Mouse (Mus musculus): ENCODE measurements around the gene Atp5d. TPM values are rescaled to one million over a fixed set of nuclear protein-coding genes. Genes with fewer than 3 reads are reported as not detected.

The Atp5d gene
- polyA plus RNA-seq, 1 experiment from 2014 or later = 467 TPM

GRCm38 (mm10) chr10:80174705-80175104 is 36.3 kb downstream of the Atp5d start:
- Histone ChIP-seq H3K4me1 (ENCODE audit: control insufficient read depth, insufficient read depth, low read length) (peaks cover 10% of the 10 kb centered on the region), H3K9me3 (replicated peaks; ENCODE audit: control insufficient read depth, low read length) (no peaks in the 10 kb centered on the region), H3K4me2 (ENCODE audit: low read length) (no peak overlapping the region), H3K27ac (ENCODE audit: low read depth, low read length) (no peak overlapping the region), H3K9ac (ENCODE audit: low read length) (no peak overlapping the region), H3K36me3 (ENCODE audit: control insufficient read depth, insufficient read depth, low read length) (peaks cover 29% of the 10 kb centered on the region), H3K4me3 (ENCODE audit: low read depth, low read length) (no peak overlapping the region), H3K27me3 (replicated peaks; ENCODE audit: control insufficient read depth, insufficient read depth, low read length) (no peaks in the 10 kb centered on the region)
- DNase-seq (ENCODE audit: low spot score) (no peak), ATAC-seq (no peak)
- WGBS = 54% methylated on average over 2 of the region's 2 CpGs

GRCm38 (mm10) chr10:80175536-80176269 is 37.3 kb downstream of the Atp5d start:
- Histone ChIP-seq H3K9ac (ENCODE audit: low read length) (no peak overlapping the region), H3K4me2 (ENCODE audit: low read length) (no peak overlapping the region), H3K4me3 (ENCODE audit: low read depth, low read length) (no peak overlapping the region), H3K4me1 (ENCODE audit: control insufficient read depth, insufficient read depth, low read length) (peaks cover 13% of the 10 kb centered on the region), H3K9me3 (replicated peaks; ENCODE audit: control insufficient read depth, low read length) (no peaks in the 10 kb centered on the region), H3K27me3 (replicated peaks; ENCODE audit: control insufficient read depth, insufficient read depth, low read length) (no peaks in the 10 kb centered on the region), H3K36me3 (ENCODE audit: control insufficient read depth, insufficient read depth, low read length) (peaks cover 19% of the 10 kb centered on the region), H3K27ac (ENCODE audit: low read depth, low read length) (no peak overlapping the region)
- DNase-seq (ENCODE audit: low spot score) = peak; percentile 72
- WGBS = 15% methylated on average over 4 of the region's 4 CpGs
- no peak for ATAC-seq

GRCm38 (mm10) chr10:80176270-80176834 is 37.9 kb downstream of the Atp5d start:
- Histone ChIP-seq H3K9me3 (replicated peaks; ENCODE audit: control insufficient read depth, low read length) (no peaks in the 10 kb centered on the region), H3K36me3 (ENCODE audit: control insufficient read depth, insufficient read depth, low read length) (peaks cover 13% of the 10 kb centered on the region), H3K27me3 (replicated peaks; ENCODE audit: control insufficient read depth, insufficient read depth, low read length) (no peaks in the 10 kb centered on the region), H3K4me3 (ENCODE audit: low read depth, low read length) (no peak overlapping the region), H3K4me2 (ENCODE audit: low read length) (no peak overlapping the region), H3K4me1 (ENCODE audit: control insufficient read depth, insufficient read depth, low read length) (peaks cover 19% of the 10 kb centered on the region), H3K9ac (ENCODE audit: low read length) (no peak overlapping the region), H3K27ac (ENCODE audit: low read depth, low read length) (no peak overlapping the region)
- WGBS = 75% methylated on average over 5 of the region's 5 CpGs
- DNase-seq (ENCODE audit: low spot score) (no peak), ATAC-seq (no peak)

- H3K4me3 ChIP-seq (ENCODE audit: low read depth, low read length) = no peak overlapping the region
- no peak overlapping the region for H3K4me2 ChIP-seq (ENCODE audit: low read length)
- peak overlapping the region; percentile 3; the same call in 1 of the 2 replicates for H3K9ac ChIP-seq (ENCODE audit: low read length)
- peaks cover 13% of the 10 kb centered on the region for H3K4me1 ChIP-seq (ENCODE audit: control insufficient read depth, insufficient read depth, low read length)
- peaks cover 9% of the 10 kb centered on the region; the same call in 1 of the 2 replicates for H3K36me3 ChIP-seq (ENCODE audit: control insufficient read depth, insufficient read depth, low read length)
- H3K27ac ChIP-seq (ENCODE audit: low read depth, low read length) = no peak overlapping the region
- 63% methylated on average over 7 of the region's 7 CpGs for WGBS
- no peaks in the 10 kb centered on the region for H3K27me3 ChIP-seq (replicated peaks; ENCODE audit: control insufficient read depth, insufficient read depth, low read length)
- no peak for DNase-seq (ENCODE audit: low spot score)
- ATAC-seq = no peak
- no peaks in the 10 kb centered on the region for H3K9me3 ChIP-seq (replicated peaks; ENCODE audit: control insufficient read depth, low read length)
These were observed 39.2 kb downstream of the Atp5d start for GRCm38 (mm10) chr10:80177441-80178279.

GRCm38 (mm10) chr10:80179068-80180051 is 40.9 kb downstream of the Atp5d start, which contains the start of gene Efna2:
Efna2 (plus strand) TSS chr10:80179482.
- H3K4me2 ChIP-seq (ENCODE audit: low read length) = peak within 1 kb of the TSS; percentile 89
- DNase-seq (ENCODE audit: low spot score) = peak; percentile 85
- peak within 1 kb of the TSS; percentile 81 for H3K4me3 ChIP-seq (ENCODE audit: low read depth, low read length)
- peak; percentile 87 for ATAC-seq
- no peaks in the 10 kb centered on the region for H3K9me3 ChIP-seq (replicated peaks; ENCODE audit: control insufficient read depth, low read length)
- H3K27ac ChIP-seq (ENCODE audit: low read depth, low read length) = peak within 1 kb of the TSS; percentile 82
- peak within 1 kb of the TSS; percentile 97 for H3K9ac ChIP-seq (ENCODE audit: low read length)
- peaks cover 15% of the 10 kb centered on the region for H3K36me3 ChIP-seq (ENCODE audit: control insufficient read depth, insufficient read depth, low read length)
- H3K4me1 ChIP-seq (ENCODE audit: control insufficient read depth, insufficient read depth, low read length) = peaks cover 13% of the 10 kb centered on the region
- WGBS = 2% methylated on average over 40 of the region's 106 CpGs
- no peaks in the 10 kb centered on the region for H3K27me3 ChIP-seq (replicated peaks; ENCODE audit: control insufficient read depth, insufficient read depth, low read length)

- DNase-seq (ENCODE audit: low spot score) (no peak), ATAC-seq (no peak)
- Histone ChIP-seq H3K9me3 (replicated peaks; ENCODE audit: control insufficient read depth, low read length) (no peaks in the 10 kb centered on the region), H3K4me3 (ENCODE audit: low read depth, low read length) (peak overlapping the region; percentile 81), H3K9ac (ENCODE audit: low read length) (peak overlapping the region; percentile 97), H3K27me3 (replicated peaks; ENCODE audit: control insufficient read depth, insufficient read depth, low read length) (no peaks in the 10 kb centered on the region), H3K36me3 (ENCODE audit: control insufficient read depth, insufficient read depth, low read length) (peaks cover 15% of the 10 kb centered on the region), H3K4me2 (ENCODE audit: low read length) (peak overlapping the region; percentile 89), H3K4me1 (ENCODE audit: control insufficient read depth, insufficient read depth, low read length) (peaks cover 13% of the 10 kb centered on the region), H3K27ac (ENCODE audit: low read depth, low read length) (no peak overlapping the region)
- WGBS = 54% methylated on average over 6 of the region's 6 CpGs
These were observed 41.9 kb downstream of the Atp5d start for GRCm38 (mm10) chr10:80180288-80180687.

GRCm38 (mm10) chr10:80180823-80181222 is 42.4 kb downstream of the Atp5d start:
- no peak for DNase-seq (ENCODE audit: low spot score)
- peak overlapping the region; percentile 97 for H3K9ac ChIP-seq (ENCODE audit: low read length)
- H3K4me3 ChIP-seq (ENCODE audit: low read depth, low read length) = peak overlapping the region; percentile 81
- H3K36me3 ChIP-seq (ENCODE audit: control insufficient read depth, insufficient read depth, low read length) = peaks cover 15% of the 10 kb centered on the region
- H3K4me2 ChIP-seq (ENCODE audit: low read length) = peak overlapping the region; percentile 89
- no peak overlapping the region for H3K27ac ChIP-seq (ENCODE audit: low read depth, low read length)
- 43% methylated on average over 5 of the region's 5 CpGs for WGBS
- H3K27me3 ChIP-seq (replicated peaks; ENCODE audit: control insufficient read depth, insufficient read depth, low read length) = no peaks in the 10 kb centered on the region
- H3K9me3 ChIP-seq (replicated peaks; ENCODE audit: control insufficient read depth, low read length) = no peaks in the 10 kb centered on the region
- ATAC-seq = no peak
- peaks cover 13% of the 10 kb centered on the region for H3K4me1 ChIP-seq (ENCODE audit: control insufficient read depth, insufficient read depth, low read length)

- no peak for DNase-seq (ENCODE audit: low spot score)
- peaks cover 26% of the 10 kb centered on the region for H3K36me3 ChIP-seq (ENCODE audit: control insufficient read depth, insufficient read depth, low read length)
- H3K9me3 ChIP-seq (replicated peaks; ENCODE audit: control insufficient read depth, low read length) = no peaks in the 10 kb centered on the region
- WGBS = 93% methylated on average over 7 of the region's 7 CpGs
- no peak overlapping the region for H3K27ac ChIP-seq (ENCODE audit: low read depth, low read length)
- peaks cover 13% of the 10 kb centered on the region for H3K4me1 ChIP-seq (ENCODE audit: control insufficient read depth, insufficient read depth, low read length)
- no peak for ATAC-seq
- no peak overlapping the region for H3K4me3 ChIP-seq (ENCODE audit: low read depth, low read length)
- H3K27me3 ChIP-seq (replicated peaks; ENCODE audit: control insufficient read depth, insufficient read depth, low read length) = no peaks in the 10 kb centered on the region
- no peak overlapping the region for H3K4me2 ChIP-seq (ENCODE audit: low read length)
- no peak overlapping the region for H3K9ac ChIP-seq (ENCODE audit: low read length)
These were observed 44.1 kb downstream of the Atp5d start for GRCm38 (mm10) chr10:80182547-80182946.
